Mouse (Mus musculus) neural tube, embryonic 14.5 days (tissue): Measurements from ENCODE around the gene Slc52a3. TPM values are rescaled to one million over a fixed set of nuclear protein-coding genes. Genes with fewer than 3 reads are reported as not detected.

Source experiments
- ATAC-seq: fragments of 200-750 bp; cut with Nextera tagmentation; 2 replicates; pipeline ENCODE4 v1.8.0; 2017; ENCODE audit warnings: low read depth, mild to moderate bottlenecking, moderate TSS enrichment, moderate library complexity
- H3K27ac ChIP-seq: fragments of 300-500 bp; sonication (generic); 2 replicates; pipeline ENCODE4 v1.5.1; 2014; ENCODE audit warnings: low read depth, mild to moderate bottlenecking, control low read depth, low read length, moderate library complexity, mixed read lengths
- H3K27me3 ChIP-seq: fragments of 300-500 bp; sonication (generic); 2 replicates; pipeline ENCODE4 v1.6.1; 2014; ENCODE audit warnings: low read length; ENCODE audit not compliant: control insufficient read depth, insufficient read depth
- H3K36me3 ChIP-seq: fragments of 300-500 bp; sonication (generic); 2 replicates; pipeline ENCODE4 v1.6.1; 2014; ENCODE audit warnings: low read length, mixed read lengths; ENCODE audit not compliant: control insufficient read depth, insufficient read depth
- H3K4me1 ChIP-seq: fragments of 300-500 bp; sonication (generic); 2 replicates; pipeline ENCODE4 v1.6.1; 2014; ENCODE audit warnings: low read length; ENCODE audit not compliant: control insufficient read depth, insufficient read depth
- H3K4me2 ChIP-seq: fragments of 300-500 bp; sonication (generic); 2 replicates; pipeline ENCODE4 v1.6.1; 2014; ENCODE audit warnings: mild to moderate bottlenecking, low read depth, low read length, control low read depth
- H3K4me3 ChIP-seq: fragments of 300-500 bp; sonication (generic); 2 replicates; pipeline ENCODE4 v1.5.1; 2014; ENCODE audit warnings: low read depth, low read length, control low read depth, mixed read lengths
- H3K9ac ChIP-seq: fragments of 300-500 bp; sonication (generic); replicated peaks from 2 replicates; pipeline ENCODE4 v1.6.1; 2014; ENCODE audit warnings: low read depth, mild to moderate bottlenecking, control low read depth, low read length, mixed read lengths
- H3K9me3 ChIP-seq: fragments of 300-500 bp; sonication (generic); 2 replicates; pipeline ENCODE4 v1.6.1; 2016; ENCODE audit warnings: low read length; ENCODE audit not compliant: control insufficient read depth
- WGBS: fragments of 180-500 bp; shearing (Covaris S2); extraction: QIAGEN DNeasy Blood & Tissue Kit; methylation state at CpG from one replicate; pipeline ENCODE4 v1.1.7; 2014; 5-methylcytosine and 5-hydroxymethylcytosine counted together
- polyA plus RNA-seq: library from polyadenylated mRNA; unstranded; fragments of >200 nt; fragmentation: Nextera tagmentation; extraction: Ambion mirVana; gene quantifications from 2 replicates; pipeline ENCODE4 v1.2.1, GENCODE M21; 2014

Slc52a3 gene
- polyA plus RNA-seq, 1 experiment from 2014 or later: 0.60 TPM

DNA sequence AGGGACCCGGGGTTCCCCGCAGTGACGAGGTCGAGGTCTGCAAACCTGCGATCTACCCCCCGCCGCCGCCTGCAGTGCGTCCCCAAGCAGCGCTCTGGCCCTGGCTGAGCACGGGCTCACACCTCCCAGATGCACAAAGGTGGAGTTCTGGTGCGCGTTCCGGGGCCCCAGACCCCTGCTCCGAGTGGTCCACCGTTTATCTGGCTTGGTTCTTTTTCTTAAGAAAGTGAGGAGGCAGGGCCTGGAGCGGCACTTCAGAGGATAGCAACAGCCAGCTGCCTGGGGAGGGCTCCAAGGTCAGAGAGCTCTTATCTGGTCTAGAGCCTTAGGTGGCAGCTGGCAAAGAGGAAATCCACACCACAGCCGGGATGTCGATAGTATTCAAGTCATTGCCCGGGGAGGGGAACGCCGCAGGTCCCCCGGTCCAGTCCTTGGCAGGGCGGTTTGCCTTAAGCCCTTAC, 52.7 kb downstream of the Slc52a3 start:
- peak overlapping the region; percentile 88 for H3K27ac ChIP-seq
- no peaks in the 10 kb centered on the region for H3K36me3 ChIP-seq
- H3K4me2 ChIP-seq: peak overlapping the region; percentile 94
- no peaks in the 10 kb centered on the region for H3K9me3 ChIP-seq
- peaks cover 42% of the 10 kb centered on the region for H3K4me1 ChIP-seq
- H3K9ac ChIP-seq: peak overlapping the region; percentile 68
- peak overlapping the region; percentile 38 for H3K4me3 ChIP-seq
- no peaks in the 10 kb centered on the region for H3K27me3 ChIP-seq
- WGBS: under 1% methylated on average over 24 of the region's 24 CpGs
- peak; percentile 20 for ATAC-seq

DNA sequence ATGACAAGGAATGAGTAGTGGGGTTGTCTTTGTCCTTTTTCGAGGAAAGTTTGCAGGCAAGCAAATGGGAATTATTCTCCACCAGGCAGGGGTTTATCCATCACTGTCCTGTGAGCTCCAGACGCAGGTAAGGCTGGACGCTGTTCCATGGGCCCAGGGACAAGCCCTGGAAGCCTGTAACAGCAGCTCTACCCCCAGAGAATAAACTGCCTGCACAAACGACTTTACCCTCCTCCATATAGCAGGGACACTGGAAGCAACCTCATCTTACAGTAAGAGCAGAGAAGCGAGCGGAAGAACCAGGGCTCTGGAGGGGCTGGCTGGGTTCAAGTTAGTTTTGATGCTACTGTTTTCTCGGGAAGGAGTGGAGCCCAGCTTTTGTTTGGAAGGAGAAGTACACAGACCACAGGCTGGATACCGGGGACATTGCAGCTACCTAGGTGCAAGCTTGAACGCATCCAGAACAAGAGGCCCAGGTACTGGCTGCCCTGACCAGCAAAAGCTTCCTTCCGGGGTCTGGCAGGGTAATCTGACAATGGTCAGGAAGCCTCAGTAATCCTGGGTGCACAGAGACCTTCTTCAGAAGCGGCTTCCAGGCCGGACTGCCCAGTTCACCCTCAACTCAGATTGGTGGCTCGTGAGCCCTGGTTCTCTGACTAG, 53.4 kb downstream of the Slc52a3 start:
- Histone ChIP-seq H3K9me3 (no peaks in the 10 kb centered on the region), H3K4me2 (peak overlapping the region; percentile 94), H3K4me3 (no peak overlapping the region), H3K4me1 (peaks cover 42% of the 10 kb centered on the region), H3K36me3 (no peaks in the 10 kb centered on the region), H3K27ac (peak overlapping the region; percentile 88), H3K27me3 (no peaks in the 10 kb centered on the region), H3K9ac (peak overlapping the region; percentile 68; the same call in 1 of the 2 replicates)
- WGBS: 3% methylated on average over 13 of the region's 13 CpGs
- peak; percentile 0; the same call in 1 of the 2 replicates for ATAC-seq

DNA sequence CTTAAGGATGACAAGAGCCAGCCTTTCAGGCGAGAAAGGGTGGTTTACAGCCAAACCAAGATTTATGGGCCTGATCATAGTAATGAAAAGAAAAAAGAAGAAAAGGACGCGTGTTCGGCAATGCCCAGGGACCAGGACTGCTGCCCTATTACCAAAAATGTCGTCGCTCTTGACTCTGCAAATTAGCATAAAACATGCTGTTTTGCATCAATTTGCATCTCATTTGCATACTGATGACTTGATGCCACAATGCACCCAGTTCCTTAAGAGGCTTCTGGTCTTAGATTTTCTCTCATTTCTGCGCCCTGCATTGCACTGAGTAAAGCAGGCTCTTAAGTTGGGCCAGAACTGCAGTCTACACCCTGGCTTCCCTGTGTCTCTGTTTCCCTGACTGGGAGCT, 54.0 kb downstream of the Slc52a3 start:
- Histone ChIP-seq H3K4me3 (no peak overlapping the region), H3K9me3 (no peaks in the 10 kb centered on the region), H3K4me1 (peaks cover 42% of the 10 kb centered on the region), H3K27me3 (no peaks in the 10 kb centered on the region), H3K9ac (peak overlapping the region; percentile 68; the same call in 1 of the 2 replicates), H3K27ac (peak overlapping the region; percentile 88), H3K4me2 (peak overlapping the region; percentile 94), H3K36me3 (no peaks in the 10 kb centered on the region)
- peak; percentile 45 for ATAC-seq
- 4% methylated on average over 7 of the region's 7 CpGs for WGBS

DNA sequence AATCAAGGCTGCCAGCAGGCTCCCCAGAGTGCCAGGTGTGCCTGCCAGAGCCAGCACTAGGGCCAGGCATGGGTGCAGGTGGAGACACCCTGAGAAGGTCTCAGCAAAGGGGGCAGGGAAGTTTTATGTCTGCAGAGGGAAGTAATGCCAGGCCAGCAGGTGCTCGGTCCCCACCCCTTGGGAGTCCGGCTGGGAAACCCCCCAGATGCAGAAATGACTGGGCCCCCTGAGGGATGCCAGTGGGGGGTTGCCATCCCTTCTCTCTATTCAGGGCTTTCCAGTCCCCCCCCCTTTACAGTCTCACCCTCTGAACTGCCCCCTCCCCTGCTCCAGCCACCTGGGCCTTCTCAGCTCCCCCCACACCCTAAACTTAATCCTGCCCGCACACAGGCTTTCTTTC, 55.7 kb downstream of the Slc52a3 start:
- no peak for ATAC-seq
- H3K4me1 ChIP-seq: peaks cover 50% of the 10 kb centered on the region
- H3K4me3 ChIP-seq: no peak overlapping the region
- WGBS: 39% methylated on average over 3 of the region's 3 CpGs
- no peak overlapping the region for H3K4me2 ChIP-seq
- 0 out of 2 replicates have a peak overlapping the region, but pooled peaks have one; percentile 48 for H3K27ac ChIP-seq
- no peaks in the 10 kb centered on the region for H3K9me3 ChIP-seq
- H3K36me3 ChIP-seq: no peaks in the 10 kb centered on the region
- H3K9ac ChIP-seq: no peak overlapping the region
- H3K27me3 ChIP-seq: no peaks in the 10 kb centered on the region

DNA sequence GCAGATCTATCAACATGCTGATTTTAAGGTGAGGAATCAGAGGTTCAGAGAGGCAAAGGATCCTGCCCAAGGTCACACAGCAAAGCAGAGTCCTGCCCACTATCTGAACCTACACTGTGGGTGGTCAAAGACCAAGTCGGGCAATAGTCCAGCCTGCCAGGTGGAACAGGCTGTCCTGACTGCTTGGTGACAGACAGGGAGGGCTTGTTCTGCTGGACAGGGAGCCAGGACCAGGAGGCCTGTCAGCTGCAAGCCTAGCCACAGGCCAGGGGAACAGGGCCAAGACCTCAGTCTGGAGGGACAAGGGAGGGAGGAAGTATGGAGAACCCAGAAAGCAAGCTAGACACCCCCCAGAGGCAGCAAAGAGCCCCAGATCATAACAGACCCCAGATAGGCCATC, 59.1 kb downstream of the Slc52a3 start:
- Histone ChIP-seq H3K4me1 (peaks cover 18% of the 10 kb centered on the region; the same call in 1 of the 2 replicates), H3K27me3 (no peaks in the 10 kb centered on the region)
- WGBS: 74% methylated on average over 1 of the region's 1 CpGs

DNA sequence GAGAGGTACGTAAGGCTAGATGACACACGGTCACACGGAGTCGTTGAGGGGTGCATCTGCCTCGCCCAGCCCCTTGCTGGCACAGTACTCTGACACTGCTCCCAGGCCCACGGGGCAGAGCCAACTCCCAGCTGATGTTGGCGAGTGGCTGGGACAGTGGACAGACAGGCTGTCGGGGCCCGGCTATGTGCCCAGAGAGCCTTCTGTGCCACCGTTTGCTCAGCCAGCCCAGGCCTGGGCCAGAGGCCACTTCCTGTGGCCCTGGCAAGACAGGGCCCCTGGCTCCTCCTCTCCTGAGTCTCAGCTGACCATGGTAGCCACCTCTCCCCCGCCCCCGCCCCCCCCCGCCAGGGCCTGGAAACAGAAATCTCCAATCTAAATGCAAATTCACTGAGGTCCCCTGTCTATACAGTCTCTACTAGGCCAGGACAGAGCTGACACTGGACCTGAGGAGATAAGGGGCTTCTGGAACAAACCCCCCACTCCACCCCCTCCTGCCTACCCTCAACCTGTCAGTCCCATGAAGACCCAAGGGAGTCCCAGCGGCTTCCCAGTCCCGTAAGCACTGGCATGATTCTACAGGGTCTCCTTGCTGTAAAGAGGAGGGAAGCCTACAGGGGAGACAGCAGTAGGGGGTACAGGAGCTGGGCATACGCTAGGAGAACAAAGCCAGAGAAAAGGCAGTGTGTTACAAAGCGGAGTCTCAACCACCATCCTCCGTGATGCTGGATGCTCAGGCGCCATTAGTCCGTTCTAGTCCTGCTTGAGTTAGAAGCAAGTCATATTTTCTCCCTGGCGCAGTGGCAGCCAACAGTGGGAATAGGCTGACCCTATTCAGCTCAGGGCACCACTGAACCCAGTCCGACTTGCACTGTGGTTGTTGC, 60.3 kb downstream of the Slc52a3 start:
- no peak overlapping the region for H3K9ac ChIP-seq
- no peaks in the 10 kb centered on the region for H3K36me3 ChIP-seq
- 47% methylated on average over 22 of the region's 22 CpGs for WGBS
- no peaks in the 10 kb centered on the region for H3K27me3 ChIP-seq
- no peak overlapping the region for H3K4me3 ChIP-seq
- 0 out of 2 replicates have a peak, but pooled peaks cover 8% of the 10 kb centered on the region for H3K4me1 ChIP-seq
- no peak overlapping the region for H3K4me2 ChIP-seq
- no peaks in the 10 kb centered on the region for H3K9me3 ChIP-seq
- H3K27ac ChIP-seq: no peak overlapping the region
- peak; percentile 19; the same call in 1 of the 2 replicates for ATAC-seq

More for the DNA sequence above, 59.1 kb downstream of the Slc52a3 start:
- ATAC-seq: no peak
- Histone ChIP-seq H3K36me3 (no peaks in the 10 kb centered on the region), H3K9me3 (no peaks in the 10 kb centered on the region), H3K27ac (no peak overlapping the region), H3K4me2 (no peak overlapping the region), H3K9ac (no peak overlapping the region), H3K4me3 (no peak overlapping the region)

DNA sequence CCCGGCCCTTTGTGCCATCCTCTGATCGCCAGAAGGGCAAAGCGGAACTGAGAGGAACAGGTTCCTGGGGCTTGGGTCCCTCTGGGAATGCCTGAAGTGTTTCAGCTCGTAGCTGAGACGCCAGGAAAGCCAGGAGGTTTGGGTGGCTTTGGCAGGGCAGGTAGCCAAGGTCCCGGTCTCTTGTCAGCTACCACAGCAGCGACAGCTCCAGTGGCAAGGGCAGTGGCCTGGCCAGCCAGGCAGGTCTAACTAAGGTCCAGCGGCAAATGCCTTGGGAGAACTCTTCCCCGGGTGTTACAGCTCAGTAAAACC, 60.9 kb downstream of the Slc52a3 start:
- no peaks in the 10 kb centered on the region for H3K9me3 ChIP-seq
- no peak overlapping the region for H3K9ac ChIP-seq
- H3K27me3 ChIP-seq: no peaks in the 10 kb centered on the region
- no peak overlapping the region for H3K4me3 ChIP-seq
- ATAC-seq: no peak
- 0 out of 2 replicates have a peak, but pooled peaks cover 8% of the 10 kb centered on the region for H3K4me1 ChIP-seq
- 69% methylated on average over 9 of the region's 9 CpGs for WGBS
- no peaks in the 10 kb centered on the region for H3K36me3 ChIP-seq
- no peak overlapping the region for H3K27ac ChIP-seq
- H3K4me2 ChIP-seq: no peak overlapping the region
